Mouse (Mus musculus) NIH3T3 (cell line): Measurements from ENCODE around the gene Gse1.

Experiments used
- DNase-seq: peaks from one replicate; pipeline ENCODE4 v3.0.0-alpha.2; 2012; ENCODE audit warnings: low read depth

Gene Gse1

GRCm38 (mm10) chr8:120425199-120425941 lies 197.1 kb downstream of the Gse1 start:
- DNase-seq, result no peak

GRCm38 (mm10) chr8:120426105-120426504 lies 197.8 kb downstream of the Gse1 start:
- no peak for DNase-seq

GRCm38 (mm10) chr8:120426622-120427385 lies 198.5 kb downstream of the Gse1 start:
- DNase-seq, result no peak

- no peak for DNase-seq
Observed at GRCm38 (mm10) chr8:120428492-120428891, 200.2 kb downstream of the Gse1 start.

GRCm38 (mm10) chr8:120429116-120429515 lies 200.9 kb downstream of the Gse1 start:
- DNase-seq, result no peak

- DNase-seq, result no peak
Observed at GRCm38 (mm10) chr8:120431042-120431441, 202.8 kb downstream of the Gse1 start.

GRCm38 (mm10) chr8:120432438-120432837 lies 204.2 kb downstream of the Gse1 start:
- DNase-seq, result no peak

- DNase-seq, result no peak
Observed at GRCm38 (mm10) chr8:120433143-120433542, 204.9 kb downstream of the Gse1 start.

GRCm38 (mm10) chr8:120433734-120434133 lies 205.5 kb downstream of the Gse1 start:
- peak; percentile 30 for DNase-seq

GRCm38 (mm10) chr8:120435781-120436180 lies 207.5 kb downstream of the Gse1 start:
- no peak for DNase-seq

- no peak for DNase-seq
Observed at GRCm38 (mm10) chr8:120436491-120437030, 208.3 kb downstream of the Gse1 start.

- DNase-seq, result no peak
Observed at GRCm38 (mm10) chr8:120437207-120437606, 209.0 kb downstream of the Gse1 start.

- peak; percentile 25 for DNase-seq
Observed at GRCm38 (mm10) chr8:120437666-120438395, 209.6 kb downstream of the Gse1 start.

- DNase-seq, result no peak
Observed at GRCm38 (mm10) chr8:120439309-120439708, 211.1 kb downstream of the Gse1 start.

GRCm38 (mm10) chr8:120440739-120441138 lies 212.5 kb downstream of the Gse1 start:
- DNase-seq, result no peak

GRCm38 (mm10) chr8:120441637-120442036 lies 213.4 kb downstream of the Gse1 start:
- no peak for DNase-seq

GRCm38 (mm10) chr8:120442306-120443003 lies 214.2 kb downstream of the Gse1 start:
- DNase-seq, result no peak

GRCm38 (mm10) chr8:120445249-120445648 lies 217.0 kb downstream of the Gse1 start:
- DNase-seq, result no peak

GRCm38 (mm10) chr8:120448131-120448530 lies 219.9 kb downstream of the Gse1 start:
- DNase-seq, result no peak

GRCm38 (mm10) chr8:120449139-120449538 lies 220.9 kb downstream of the Gse1 start:
- no peak for DNase-seq

GRCm38 (mm10) chr8:120449608-120450031 lies 221.4 kb downstream of the Gse1 start:
- no peak for DNase-seq

GRCm38 (mm10) chr8:120452111-120452510 lies 223.9 kb downstream of the Gse1 start:
- DNase-seq, result no peak
